In genomic region chr2:106431141-106431540, GRCm38 (mm10) we compare ENCODE assay signal across 8 mouse cellular contexts.
A peak's percentile ranks its signal among the peaks of the same experiment; 100 is the strongest.
DNase-seq lines count a peak whose midpoint lies in the region; ATAC-seq and TF ChIP-seq lines count a peak whose summit lies in the region.

No protein-coding gene starts in this region.

- peak overlapping the region; percentile 39 for H3K4me3 ChIP-seq in cerebellum, adult 2 months (replicated peaks; ENCODE audit: insufficient read depth, low read depth, low read length)
- peak overlapping the region; percentile 33 for H3K4me3 ChIP-seq in forebrain, postnatal 0 days (ENCODE audit: low read depth, low read length)
- H3K4me3 ChIP-seq in hindbrain, embryonic 11.5 days (ENCODE audit: low read depth, low read length) = no peak overlapping the region

- no peaks in the 10 kb centered on the region for H3K27me3 ChIP-seq in cerebellum, adult 2 months (ENCODE audit: control insufficient read depth, insufficient read depth, low read length)
- H3K27me3 ChIP-seq in forebrain, postnatal 0 days (ENCODE audit: insufficient read depth, low read length) = no peaks in the 10 kb centered on the region
- peaks cover 22% of the 10 kb centered on the region for H3K27me3 ChIP-seq in hindbrain, embryonic 11.5 days (ENCODE audit: control insufficient read depth, insufficient read depth, low read length)

- peak; percentile 82 for ATAC-seq in forebrain, postnatal 0 days
- peak; percentile 49; the same call in 1 of the 2 replicates for ATAC-seq in hindbrain, embryonic 11.5 days (ENCODE audit: low FRiP score)
- no peak for ATAC-seq in erythroblast, adult 5-6 weeks (replicated peaks; ENCODE audit: low FRiP score, poor library complexity, severe bottlenecking)

- peak; percentile 34 for DNase-seq in adipocyte (ENCODE audit: low spot score)
- peak; percentile 69 to 81 for DNase-seq in cerebellum, adult 2 months
- DNase-seq in forebrain, postnatal 0 days = peak; percentile 89
- DNase-seq in hindbrain, embryonic 11.5 days (ENCODE audit: low spot score) = peak; percentile 80
- DNase-seq in layer of hippocampus, postnatal 10 days (ENCODE audit: low spot score in 2 of 2) = peak; percentile 68 to 81
- DNase-seq in lung, postnatal 36 days = peak; percentile 71
- DNase-seq in right cerebral cortex, postnatal 25 days = peak; percentile 70

- no peaks in the 10 kb centered on the region for H3K4me1 ChIP-seq in cerebellum, adult 2 months (ENCODE audit: control insufficient read depth, insufficient read depth, low read length)
- no peaks in the 10 kb centered on the region; the same call in 1 of the 2 replicates for H3K4me1 ChIP-seq in forebrain, postnatal 0 days (ENCODE audit: insufficient read depth)
- H3K4me1 ChIP-seq in hindbrain, embryonic 11.5 days (replicated peaks; ENCODE audit: control insufficient read depth, insufficient read depth, low read length) = no peaks in the 10 kb centered on the region

- H3K27ac ChIP-seq in cerebellum, adult 2 months (ENCODE audit: insufficient read depth, low read length) = no peak overlapping the region
- H3K27ac ChIP-seq in forebrain, postnatal 0 days (ENCODE audit: low read depth, low read length) = no peak overlapping the region
- H3K27ac ChIP-seq in hindbrain, embryonic 11.5 days (ENCODE audit: low read depth, low read length) = no peak overlapping the region

- H3K4me2 ChIP-seq in forebrain, postnatal 0 days (ENCODE audit: low read depth) = peak overlapping the region; percentile 53
- 0 out of 2 replicates have a peak overlapping the region, but pooled peaks have one; percentile 6 for H3K4me2 ChIP-seq in hindbrain, embryonic 11.5 days (replicated peaks; ENCODE audit: low read depth, low read length)

- peak overlapping the region; percentile 18; the same call in 1 of the 2 replicates for H3K9ac ChIP-seq in forebrain, postnatal 0 days
- H3K9ac ChIP-seq in hindbrain, embryonic 11.5 days (ENCODE audit: low read depth, low read length) = no peak overlapping the region

- 13% methylated on average over 8 of the region's 8 CpGs for WGBS in cerebellum, adult 2 months
- 14% methylated on average over 8 of the region's 8 CpGs for WGBS in forebrain, postnatal 0 days
- 38% methylated on average over 8 of the region's 8 CpGs for WGBS in hindbrain, embryonic 11.5 days

- no peak for TF ChIP-seq POLR2A in cerebellum, adult 2 months (IDR thresholded peaks at IDR 0.05; ENCODE audit: borderline replicate concordance, insufficient read depth, low read length)

- no peaks in the 10 kb centered on the region for H3K36me3 ChIP-seq in forebrain, postnatal 0 days (ENCODE audit: insufficient read depth)
- H3K36me3 ChIP-seq in hindbrain, embryonic 11.5 days (ENCODE audit: control insufficient read depth, insufficient read depth, low read length) = no peaks in the 10 kb centered on the region

- TF ChIP-seq CTCF in cerebellum, adult 2 months (IDR thresholded peaks at IDR 0.05; ENCODE audit: borderline replicate concordance, insufficient read depth, low read depth, low read length) = peak; percentile 85
- TF ChIP-seq CTCF in forebrain, postnatal 0 days (IDR thresholded peaks at IDR 0.05; ENCODE audit: low read depth) = peak; percentile 95

- H3K9me3 ChIP-seq in forebrain, postnatal 0 days (ENCODE audit: low read length) = no peaks in the 10 kb centered on the region
- H3K9me3 ChIP-seq in hindbrain, embryonic 11.5 days (ENCODE audit: control insufficient read depth, low read length) = no peaks in the 10 kb centered on the region

Comparison
In these comparisons a context has a peak if more than half of its experiments do, and no peak if none do; other contexts are left out.
1. DNase-seq: peak in every context shown above with its lines; median percentile 89 in forebrain, postnatal 0 days; 80 in hindbrain, embryonic 11.5 days; 75 in cerebellum, adult 2 months; 74 in layer of hippocampus, postnatal 10 days; 71 in lung, postnatal 36 days; 70 in right cerebral cortex, postnatal 25 days; 34 in adipocyte.